Mouse (Mus musculus) liver, embryonic 15.5 days (tissue): ENCODE results near the gene Rasal2. TPM values are rescaled to one million over a fixed set of nuclear protein-coding genes. Genes with fewer than 3 reads are reported as not detected.

Experiments
- ATAC-seq: fragments of 200-750 bp; cut with Nextera tagmentation; 2 replicates; pipeline ENCODE4 v1.8.0; 2017; ENCODE audit warnings: moderate number of reproducible peaks, mild to moderate bottlenecking, moderate library complexity; ENCODE audit not compliant: insufficient read depth
- H3K27ac ChIP-seq: fragments of 300-500 bp; sonication (generic); replicated peaks from 2 replicates; pipeline ENCODE4 v1.5.1; 2015; ENCODE audit warnings: mild to moderate bottlenecking, inconsistent platforms
- H3K27me3 ChIP-seq: fragments of 300-500 bp; sonication (generic); 2 replicates; pipeline ENCODE4 v1.6.1; 2015; ENCODE audit warnings: mild to moderate bottlenecking, inconsistent platforms
- H3K36me3 ChIP-seq: fragments of 300-500 bp; sonication (generic); replicated peaks from 2 replicates; pipeline ENCODE4 v1.6.1; 2015; ENCODE audit warnings: moderate library complexity, mild to moderate bottlenecking, inconsistent platforms
- H3K4me1 ChIP-seq: fragments of 300-500 bp; sonication (generic); replicated peaks from 2 replicates; pipeline ENCODE4 v1.6.1; 2015; ENCODE audit warnings: inconsistent platforms
- H3K4me2 ChIP-seq: fragments of 300-500 bp; sonication (generic); 2 replicates; pipeline ENCODE4 v1.6.1; 2015; ENCODE audit warnings: moderate library complexity, mild to moderate bottlenecking, inconsistent platforms
- H3K4me3 ChIP-seq: fragments of 300-500 bp; sonication (generic); replicated peaks from 2 replicates; pipeline ENCODE4 v1.5.1; 2015; ENCODE audit warnings: mild to moderate bottlenecking, inconsistent platforms
- H3K9ac ChIP-seq: fragments of 300-500 bp; sonication (generic); 2 replicates; pipeline ENCODE4 v1.6.1; 2015; ENCODE audit warnings: moderate library complexity, mild to moderate bottlenecking, inconsistent platforms
- H3K9me3 ChIP-seq: fragments of 300-500 bp; sonication (generic); replicated peaks from 2 replicates; pipeline ENCODE4 v1.6.1; 2016; ENCODE audit warnings: inconsistent platforms
- WGBS: fragments of 180-500 bp; shearing (Covaris S2); methylation state at CpG from one replicate; pipeline ENCODE4 v1.1.7; 2015; ENCODE audit warnings: mixed read lengths; ENCODE audit not compliant: insufficient replicate concordance; 5-methylcytosine and 5-hydroxymethylcytosine counted together
- polyA plus RNA-seq: library from polyadenylated mRNA; unstranded; fragments of >200 nt; fragmentation: Nextera tagmentation; extraction: Ambion mirVana; gene quantifications from 2 replicates; pipeline ENCODE4 v1.2.1, GENCODE M21; 2015

Gene Rasal2
- polyA plus RNA-seq, 1 experiment from 2014 or later, result 2.0 TPM

DNA sequence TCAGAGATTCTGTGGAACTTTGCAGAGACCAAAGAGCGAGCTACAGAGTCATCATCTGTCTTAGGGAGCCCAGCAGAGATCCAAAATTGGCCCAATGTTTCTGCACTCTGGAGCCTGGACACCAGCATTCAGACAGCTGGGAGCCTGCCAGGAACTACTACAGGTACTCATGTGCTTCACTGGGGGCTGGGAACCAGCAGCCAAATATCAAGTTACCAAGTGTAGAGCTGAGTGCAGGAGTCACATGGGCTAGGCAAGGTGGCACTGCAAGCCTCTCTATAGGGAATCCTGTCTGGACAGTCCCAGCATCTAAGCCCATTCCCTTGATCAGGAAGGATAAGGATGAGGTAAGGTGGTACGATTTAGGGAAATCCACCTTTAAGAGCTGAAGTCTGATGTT is 284.2 kb downstream of the Rasal2 start:
- Histone ChIP-seq H3K4me1 (no peaks in the 10 kb centered on the region), H3K9ac (no peak overlapping the region), H3K4me3 (no peak overlapping the region), H3K4me2 (no peak overlapping the region), H3K36me3 (no peaks in the 10 kb centered on the region), H3K27me3 (no peaks in the 10 kb centered on the region), H3K9me3 (no peaks in the 10 kb centered on the region), H3K27ac (no peak overlapping the region)
- no peak for ATAC-seq
- WGBS, result 67% methylated on average over 2 of the region's 2 CpGs

DNA sequence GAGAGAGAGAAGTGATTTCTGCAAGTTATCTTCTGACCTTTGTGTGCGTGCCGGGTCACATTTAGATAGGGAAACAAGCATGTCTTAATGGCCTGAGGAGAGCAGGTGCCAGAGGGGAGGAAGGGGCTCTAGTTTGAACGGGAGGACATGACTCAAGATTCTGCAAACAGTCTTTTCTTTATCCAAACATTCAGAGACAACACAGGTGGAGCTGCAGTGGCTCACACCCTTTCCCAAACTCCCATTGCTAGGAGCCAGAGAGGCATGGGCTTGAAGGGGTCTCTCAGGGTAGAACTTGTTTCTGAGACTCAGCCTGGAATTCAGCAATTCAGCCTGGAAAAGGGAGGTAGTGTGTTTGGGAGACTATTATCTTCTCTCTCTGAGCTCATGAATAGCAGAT is 288.6 kb downstream of the Rasal2 start:
- Histone ChIP-seq H3K4me1 (no peaks in the 10 kb centered on the region), H3K9me3 (no peaks in the 10 kb centered on the region), H3K36me3 (no peaks in the 10 kb centered on the region), H3K4me3 (no peak overlapping the region), H3K27me3 (no peaks in the 10 kb centered on the region), H3K9ac (no peak overlapping the region), H3K4me2 (no peak overlapping the region), H3K27ac (no peak overlapping the region)
- WGBS, result 55% methylated on average over 3 of the region's 3 CpGs
- no peak for ATAC-seq

DNA sequence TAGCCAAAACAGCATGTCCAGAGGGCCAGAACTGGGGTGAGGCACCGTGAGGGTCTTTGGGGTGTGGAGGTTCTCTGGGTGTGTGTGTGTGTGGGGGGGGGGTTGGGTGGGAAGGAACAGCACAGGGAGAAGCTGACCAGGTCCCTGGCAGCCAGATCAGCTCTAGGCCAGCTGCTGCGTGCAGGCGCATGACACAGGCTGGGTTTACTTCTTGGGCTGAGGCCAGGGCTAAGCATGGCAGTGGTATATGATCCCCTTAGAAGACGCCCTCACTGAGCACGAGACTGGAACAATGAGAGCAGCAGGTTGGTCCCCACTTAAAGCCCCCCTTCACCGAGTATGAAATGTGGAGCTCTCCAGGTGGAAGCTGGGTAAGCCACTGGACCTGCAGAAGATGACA is 293.2 kb downstream of the Rasal2 start:
- H3K36me3 ChIP-seq, result no peaks in the 10 kb centered on the region
- H3K4me1 ChIP-seq, result no peaks in the 10 kb centered on the region
- ATAC-seq, result no peak
- H3K27me3 ChIP-seq, result no peaks in the 10 kb centered on the region
- WGBS, result 62% methylated on average over 6 of the region's 6 CpGs
- no peak overlapping the region for H3K9ac ChIP-seq
- H3K4me2 ChIP-seq, result no peak overlapping the region
- no peak overlapping the region for H3K27ac ChIP-seq
- H3K4me3 ChIP-seq, result no peak overlapping the region
- H3K9me3 ChIP-seq, result no peaks in the 10 kb centered on the region

DNA sequence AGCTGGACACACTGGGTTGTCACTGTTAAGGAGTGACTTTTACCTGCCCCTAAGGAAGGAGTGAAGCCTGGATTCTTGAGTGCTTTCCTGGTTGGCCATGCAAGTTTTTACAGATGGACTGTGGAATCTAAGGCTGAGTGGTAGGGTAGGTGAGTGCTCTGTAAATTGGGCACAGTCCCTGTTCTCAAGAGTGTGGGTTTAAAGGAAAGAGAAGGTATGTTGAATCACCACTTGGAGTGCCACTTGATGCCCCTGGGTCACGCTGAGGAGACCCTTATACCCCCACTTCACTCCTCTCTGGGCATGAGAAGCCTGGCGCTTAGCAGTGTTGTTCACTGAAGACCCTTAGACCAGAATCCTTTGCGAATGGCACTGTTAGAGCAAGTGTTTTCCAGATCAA is 295.0 kb downstream of the Rasal2 start:
- Histone ChIP-seq H3K9me3 (no peaks in the 10 kb centered on the region), H3K4me3 (no peak overlapping the region), H3K27ac (no peak overlapping the region), H3K27me3 (no peaks in the 10 kb centered on the region), H3K36me3 (no peaks in the 10 kb centered on the region), H3K9ac (no peak overlapping the region), H3K4me1 (no peaks in the 10 kb centered on the region), H3K4me2 (no peak overlapping the region)
- 56% methylated on average over 3 of the region's 3 CpGs for WGBS
- ATAC-seq, result no peak

DNA sequence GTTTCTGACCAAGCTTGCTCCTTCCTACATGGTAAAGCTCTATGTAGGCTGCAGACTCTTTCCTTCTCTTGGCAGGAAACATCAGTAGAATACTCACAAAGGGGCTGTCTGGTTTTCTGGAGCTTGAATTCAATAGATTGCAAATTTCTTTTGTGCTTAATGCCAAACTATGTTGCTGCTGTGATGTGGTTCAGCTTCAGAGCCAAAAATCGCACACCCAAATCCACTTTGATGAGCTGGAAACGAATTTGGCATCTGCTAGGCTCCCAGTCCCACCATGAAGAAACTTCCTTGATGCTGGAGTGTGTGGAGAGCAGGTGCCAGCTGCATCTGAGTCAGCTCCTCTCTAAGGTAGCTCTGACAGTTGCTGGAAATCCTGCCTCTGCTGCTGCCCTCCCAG is 297.9 kb downstream of the Rasal2 start:
- ATAC-seq, result no peak
- Histone ChIP-seq H3K9ac (no peak overlapping the region), H3K9me3 (no peaks in the 10 kb centered on the region), H3K4me1 (no peaks in the 10 kb centered on the region), H3K4me3 (no peak overlapping the region), H3K36me3 (no peaks in the 10 kb centered on the region), H3K4me2 (no peak overlapping the region), H3K27me3 (no peaks in the 10 kb centered on the region), H3K27ac (no peak overlapping the region)
- WGBS, result 54% methylated on average over 2 of the region's 2 CpGs

DNA sequence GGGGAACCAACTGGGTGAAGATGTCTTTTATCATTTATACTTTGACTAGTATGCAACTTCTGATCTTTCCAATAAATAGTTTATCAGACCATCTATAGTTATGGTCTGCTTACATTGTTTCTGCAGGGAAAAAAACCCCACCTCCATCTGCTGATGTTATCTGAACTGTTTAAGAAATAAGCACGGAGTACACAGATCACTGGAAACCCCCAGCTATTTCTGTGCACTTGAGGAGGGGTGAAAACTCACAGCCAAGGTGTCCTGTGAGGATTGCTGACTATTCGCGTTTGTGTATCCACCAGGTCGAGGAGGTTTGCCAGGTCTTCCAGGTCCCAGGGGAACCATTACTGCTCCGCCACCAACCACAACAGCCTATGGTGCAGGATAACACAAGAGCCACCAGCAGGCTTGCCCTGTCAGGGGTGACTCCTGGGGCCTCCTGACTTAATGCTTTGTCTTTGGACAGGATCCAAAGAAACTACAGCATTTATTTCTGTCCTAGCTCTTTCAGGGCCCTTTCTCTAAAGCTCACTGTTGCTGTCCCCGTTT is 302.0 kb downstream of the Rasal2 start:
- no peak overlapping the region for H3K9ac ChIP-seq
- no peaks in the 10 kb centered on the region for H3K36me3 ChIP-seq
- H3K4me3 ChIP-seq, result no peak overlapping the region
- no peak overlapping the region for H3K4me2 ChIP-seq
- H3K27ac ChIP-seq, result no peak overlapping the region
- 64% methylated on average over 6 of the region's 6 CpGs for WGBS
- no peak for ATAC-seq
- no peaks in the 10 kb centered on the region for H3K4me1 ChIP-seq
- H3K27me3 ChIP-seq, result no peaks in the 10 kb centered on the region
- H3K9me3 ChIP-seq, result no peaks in the 10 kb centered on the region

DNA sequence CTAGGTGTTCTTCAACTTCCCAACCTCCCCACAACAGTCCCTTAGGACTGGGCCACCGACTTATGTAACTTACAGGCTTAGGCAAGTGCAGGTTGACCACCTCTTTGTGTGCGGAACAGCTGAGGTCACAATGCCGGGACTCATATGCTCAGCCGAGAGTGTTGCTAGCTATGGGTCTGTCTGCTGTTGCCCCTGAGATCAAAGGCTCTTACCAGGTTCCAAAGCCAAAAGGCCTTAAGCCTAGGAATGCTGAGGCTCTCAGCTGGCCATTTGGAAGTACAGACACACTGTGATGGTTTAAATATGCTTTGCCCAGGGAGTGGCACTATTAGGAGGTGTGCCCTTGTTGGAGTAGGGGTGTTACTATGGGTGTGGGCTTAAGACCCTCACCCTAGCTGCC is 303.8 kb downstream of the Rasal2 start, which contains the start of gene Tex35:
TSS of gene Tex35 (minus strand) at position 101 of the 400 bp plus-strand sequence.
- Histone ChIP-seq H3K9ac (no peak within 1 kb of the TSS), H3K27ac (no peak within 1 kb of the TSS), H3K27me3 (no peaks in the 10 kb centered on the region), H3K9me3 (no peaks in the 10 kb centered on the region), H3K4me1 (no peaks in the 10 kb centered on the region), H3K36me3 (no peaks in the 10 kb centered on the region), H3K4me2 (no peak within 1 kb of the TSS), H3K4me3 (no peak within 1 kb of the TSS)
- 66% methylated on average over 4 of the region's 4 CpGs for WGBS
- ATAC-seq, result no peak

DNA sequence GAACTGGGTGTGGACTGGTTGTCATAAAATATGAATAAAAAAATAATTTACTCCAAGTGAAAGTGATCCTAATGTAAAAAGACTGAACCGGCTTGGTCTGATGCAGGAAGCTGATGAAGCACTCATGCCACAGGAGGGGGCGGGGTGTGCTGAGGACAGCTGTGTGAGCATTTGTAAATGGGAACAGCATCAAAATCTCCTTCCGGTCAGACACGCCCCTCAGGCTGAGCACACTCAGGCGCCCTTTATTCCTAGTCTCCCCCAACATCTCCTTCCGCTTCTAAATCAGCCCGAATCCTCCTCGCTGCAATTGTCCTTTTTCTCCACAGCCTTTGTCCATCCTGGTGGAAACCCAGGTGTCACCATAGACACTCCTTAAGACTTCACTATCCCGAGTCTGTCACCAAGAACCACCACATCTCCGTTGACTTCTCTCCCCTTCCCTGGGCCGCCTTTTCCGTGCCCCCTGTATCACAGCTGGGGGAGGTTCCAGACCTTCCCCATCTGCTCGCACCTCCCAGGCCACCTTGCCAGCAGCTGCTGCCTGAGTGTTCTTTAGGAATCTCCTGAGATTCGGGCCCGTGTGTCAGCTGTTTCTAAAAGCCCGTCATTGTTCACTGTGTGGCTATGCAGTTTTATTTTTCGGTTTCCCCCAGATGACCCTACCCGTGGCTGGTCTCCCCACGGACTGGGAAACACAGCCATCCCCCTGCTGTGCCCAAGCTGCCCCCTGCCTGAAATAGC is 311.1 kb downstream of the Rasal2 start:
- H3K4me1 ChIP-seq, result 0 out of 2 replicates have a peak, but pooled peaks cover 6% of the 10 kb centered on the region
- H3K4me3 ChIP-seq, result 0 out of 2 replicates have a peak overlapping the region, but pooled peaks have one; percentile 8
- WGBS, result 17% methylated on average over 19 of the region's 19 CpGs
- H3K9me3 ChIP-seq, result no peaks in the 10 kb centered on the region
- H3K4me2 ChIP-seq, result peak overlapping the region; percentile 47
- ATAC-seq, result no peak
- no peak overlapping the region for H3K27ac ChIP-seq
- no peaks in the 10 kb centered on the region for H3K36me3 ChIP-seq
- H3K27me3 ChIP-seq, result peaks cover 2% of the 10 kb centered on the region; the same call in 1 of the 2 replicates
- no peak overlapping the region for H3K9ac ChIP-seq

DNA sequence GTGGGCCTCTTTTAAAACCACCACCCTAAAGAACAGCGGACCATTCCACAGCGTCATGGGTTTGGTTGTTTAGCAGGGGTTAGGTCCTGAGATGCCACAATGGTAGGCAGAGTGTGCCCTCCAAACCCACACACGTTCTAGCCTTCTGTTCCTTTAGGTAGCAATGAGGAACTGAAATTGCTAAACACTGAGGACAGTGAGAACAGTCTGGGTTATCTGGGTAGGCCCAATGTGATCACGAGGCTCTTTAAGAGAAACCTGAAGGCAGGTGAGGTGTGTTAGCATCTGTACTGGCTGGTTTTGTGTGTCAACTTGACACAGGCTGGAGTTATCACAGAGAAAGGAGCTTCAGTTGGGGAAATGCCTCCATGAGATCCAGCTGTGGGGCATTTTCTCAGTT is 316.9 kb downstream of the Rasal2 start:
- Histone ChIP-seq H3K36me3 (no peaks in the 10 kb centered on the region), H3K9me3 (no peaks in the 10 kb centered on the region)

DNA sequence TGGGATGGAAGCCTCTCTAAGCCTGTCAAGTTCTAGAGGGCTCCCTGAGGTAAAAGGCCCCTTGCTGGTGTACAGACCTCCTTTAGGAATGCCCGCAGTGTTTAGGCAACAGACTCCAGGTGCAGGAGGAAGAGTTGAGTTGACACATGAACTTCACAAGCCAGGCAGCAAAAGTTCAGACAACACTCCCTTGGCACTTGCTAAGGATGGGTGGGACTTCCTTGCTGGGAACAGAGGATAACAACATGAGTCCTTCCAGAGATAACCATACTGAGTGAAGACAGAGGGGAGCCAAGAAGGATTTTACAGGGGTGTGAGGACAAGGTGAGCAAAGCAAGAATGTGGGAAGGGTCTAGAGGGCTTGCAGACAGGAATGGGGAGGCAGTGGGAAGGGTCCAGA is 319.8 kb downstream of the Rasal2 start:
- Histone ChIP-seq H3K27me3 (no peaks in the 10 kb centered on the region), H3K4me2 (no peak overlapping the region), H3K4me1 (no peaks in the 10 kb centered on the region), H3K4me3 (no peak overlapping the region), H3K36me3 (no peaks in the 10 kb centered on the region), H3K27ac (no peak overlapping the region), H3K9ac (no peak overlapping the region), H3K9me3 (no peaks in the 10 kb centered on the region)
- 81% methylated on average over 1 of the region's 1 CpGs for WGBS
- no peak for ATAC-seq

More for the DNA sequence above, 316.9 kb downstream of the Rasal2 start:
- Histone ChIP-seq H3K27ac (no peak overlapping the region), H3K4me2 (no peak overlapping the region), H3K27me3 (no peaks in the 10 kb centered on the region), H3K4me1 (no peaks in the 10 kb centered on the region), H3K4me3 (no peak overlapping the region), H3K9ac (no peak overlapping the region)
- ATAC-seq, result no peak
- 60% methylated on average over 4 of the region's 4 CpGs for WGBS

DNA sequence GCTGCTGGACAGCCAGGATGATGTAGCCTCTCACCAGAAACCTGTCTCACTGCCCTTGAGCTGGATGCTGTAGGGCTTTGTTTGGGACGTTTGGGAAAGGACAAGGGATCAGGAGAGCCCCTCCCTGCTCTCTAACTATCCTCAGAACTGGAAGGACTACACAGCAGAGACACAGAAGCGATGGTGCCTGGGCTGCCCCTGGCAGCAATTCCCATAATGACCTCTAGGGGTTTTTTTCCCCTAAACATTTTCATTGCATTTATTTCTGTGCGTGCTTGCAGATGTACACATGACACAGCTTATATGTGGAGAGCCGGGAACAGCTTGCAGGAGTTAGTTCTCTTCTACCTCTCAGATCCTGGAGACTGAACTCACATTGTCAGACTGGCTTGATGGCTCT is 320.3 kb downstream of the Rasal2 start:
- WGBS, result 51% methylated on average over 4 of the region's 4 CpGs
- no peaks in the 10 kb centered on the region for H3K36me3 ChIP-seq
- no peak overlapping the region for H3K27ac ChIP-seq
- no peak overlapping the region for H3K4me2 ChIP-seq
- no peak for ATAC-seq
- no peak overlapping the region for H3K4me3 ChIP-seq
- H3K27me3 ChIP-seq, result no peaks in the 10 kb centered on the region
- H3K4me1 ChIP-seq, result no peaks in the 10 kb centered on the region
- no peak overlapping the region for H3K9ac ChIP-seq
- H3K9me3 ChIP-seq, result no peaks in the 10 kb centered on the region
